Mouse (Mus musculus) T-helper 17 cell (primary cell): ENCODE data around the gene Noc3l.

Source experiments
- in situ Hi-C, 2 experiments: fragments of 300-600 bp; cut with MboI, MseI; formaldehyde crosslinking; loops; 1 replicate in 1 of 2; 2 replicates in 1 of 2; pipeline ENCODE4 v1.15.1; 2025; ENCODE audit warnings: high pct_unique_total_duplicates in 2 of 2

The Noc3l gene

GRCm38 (mm10) chr19:38818766-38819426 is at the start of gene Noc3l:
Gene Noc3l, minus strand, starts transcription at chr19:38819237.
- in situ Hi-C loops, result loop anchor here (5.0 to 25.0 kb wide), 4 partner anchors 113 to 1443 kb away; partner anchors contain the start of genes Hells (in 2 of the 2), Kif11 (in 1 of the 2) and Pdlim1 (in 1 of the 2)

- in situ Hi-C loops, result loop anchor here in 1 of 2 experiments (5.0 kb wide), 1 partner anchor 35 kb away; no protein-coding TSS in a partner anchor
These were observed 43.5 kb upstream of the Noc3l start for GRCm38 (mm10) chr19:38862523-38862922.

DNA sequence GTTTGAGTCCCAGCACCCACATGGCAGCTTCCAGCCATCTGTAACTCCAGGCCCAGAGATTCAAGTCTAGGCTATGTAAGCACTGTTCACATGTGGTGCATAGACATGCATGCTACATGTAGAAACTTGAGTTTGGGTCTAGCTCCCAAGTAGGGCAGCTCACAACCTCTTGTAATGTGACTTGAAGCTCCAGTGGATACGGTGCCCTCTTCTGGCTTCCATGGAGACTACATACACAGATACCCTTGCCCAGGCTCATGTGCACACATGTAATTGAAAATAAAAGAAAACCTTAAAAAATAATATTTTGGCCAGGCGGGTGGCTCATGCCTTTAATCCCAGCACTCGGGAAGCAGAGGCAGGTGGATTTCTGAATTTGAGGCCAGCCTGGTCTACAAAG is 39.2 kb upstream of the Noc3l start:
- in situ Hi-C loops, result no loop called here

- in situ Hi-C loops, result no loop called here
These were observed 27.3 kb upstream of the Noc3l start for GRCm38 (mm10) chr19:38846373-38846772.

DNA sequence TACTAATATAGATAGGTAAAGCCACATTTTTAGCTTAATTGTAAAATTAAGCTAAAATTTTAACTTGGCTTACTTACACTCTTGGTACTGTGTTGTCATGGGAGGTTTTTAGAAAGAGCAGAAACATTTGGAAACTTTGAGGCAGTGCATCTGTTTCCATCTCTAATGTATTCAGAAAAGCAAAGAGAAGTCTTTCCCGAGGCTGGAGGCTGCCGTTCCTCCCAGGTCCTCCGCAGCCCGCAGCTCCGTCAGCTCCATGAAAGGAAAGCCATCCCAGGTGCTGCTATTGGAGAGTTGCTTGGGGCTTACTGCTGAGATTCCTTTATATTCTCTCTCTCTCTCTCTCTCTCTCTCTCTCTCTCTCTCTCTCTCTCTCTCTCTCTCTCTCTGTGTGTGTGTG is 25.8 kb upstream of the Noc3l start:
- in situ Hi-C loops, result no loop called here

GRCm38 (mm10) chr19:38837171-38837641 is 18.2 kb upstream of the Noc3l start:
- in situ Hi-C loops, result no loop called here

DNA sequence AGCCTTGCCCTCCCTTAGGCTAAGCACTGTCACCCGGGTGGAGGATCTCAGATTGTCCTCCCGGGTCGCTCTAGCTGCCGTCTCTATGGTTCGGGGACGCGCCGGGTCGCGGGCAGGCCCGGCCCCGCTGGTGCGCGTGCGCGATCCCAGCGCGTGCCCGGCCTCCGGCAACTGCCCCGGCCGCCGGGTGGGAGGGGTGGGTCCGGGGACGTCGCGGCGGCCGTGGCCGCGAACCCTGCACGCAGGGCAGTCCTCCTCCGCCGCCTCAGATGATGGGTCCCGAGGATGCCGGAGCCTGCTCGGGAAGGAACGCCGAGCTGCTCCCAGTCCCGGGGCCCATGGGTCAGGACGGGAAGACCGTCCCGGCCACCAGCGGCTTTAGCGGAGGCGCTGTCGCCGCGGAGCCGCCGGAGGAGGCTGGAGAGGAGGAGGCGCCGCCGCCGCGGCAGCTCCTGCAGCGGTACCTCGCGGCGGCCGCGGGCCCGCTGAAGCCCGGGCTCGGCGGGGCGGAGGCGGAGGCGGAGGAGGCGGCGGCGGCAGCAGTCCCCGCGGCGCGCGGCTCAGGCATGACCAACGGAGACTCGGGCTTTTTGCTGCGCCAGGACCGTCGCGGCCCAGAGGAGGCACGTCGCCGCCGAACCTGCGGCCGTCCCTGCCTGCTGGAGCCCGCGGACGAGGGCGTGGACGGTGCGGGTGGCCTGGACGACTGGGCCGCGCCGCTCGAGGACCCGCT is 17.6 kb upstream of the Noc3l start, which contains the start of gene Tbc1d12:
Gene Tbc1d12 (plus strand): TSS at position 142 of the 733 bp plus-strand sequence.
- in situ Hi-C loops, result no loop called here

- in situ Hi-C loops, result no loop called here
These were observed 17.0 kb upstream of the Noc3l start for GRCm38 (mm10) chr19:38836084-38836437.

- in situ Hi-C loops, result no loop called here
These were observed 14.2 kb upstream of the Noc3l start for GRCm38 (mm10) chr19:38833224-38833623.

- in situ Hi-C loops, result loop anchor here in 1 of 2 experiments (25.0 kb wide), 2 partner anchors 1433 to 1442 kb away; partner anchors contain the start of genes Kif11 and Pdlim1
These were observed 1.3 kb upstream of the Noc3l start for GRCm38 (mm10) chr19:38820186-38820804.

GRCm38 (mm10) chr19:38819427-38819802 is 378 bp upstream of the Noc3l start:
- in situ Hi-C loops, result loop anchor here (5.0 to 25.0 kb wide), 4 partner anchors 113 to 1443 kb away; partner anchors contain the start of genes Hells (in 2 of the 2), Kif11 (in 1 of the 2) and Pdlim1 (in 1 of the 2)

DNA sequence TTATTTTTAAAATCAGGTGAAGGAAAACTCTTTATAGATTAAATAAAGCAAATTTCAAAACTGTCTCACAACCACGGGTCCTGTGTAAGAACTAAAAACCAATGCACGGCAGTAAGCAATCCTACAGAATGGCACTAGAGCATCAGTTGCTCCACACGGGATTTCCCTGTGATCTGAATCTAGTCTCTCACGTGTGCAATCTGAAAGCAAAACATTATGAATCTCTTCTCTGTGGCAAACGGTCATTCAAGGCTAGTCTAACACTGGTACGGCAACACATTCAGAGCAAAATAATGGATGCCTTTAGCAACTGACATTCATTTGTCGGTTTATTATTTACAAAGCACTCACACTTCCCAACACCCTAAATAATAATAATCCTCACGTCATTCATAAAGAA is 846 bp downstream of the Noc3l start:
- in situ Hi-C loops, result loop anchor here (5.0 to 25.0 kb wide), 4 partner anchors 114 to 1444 kb away; partner anchors contain the start of genes Hells (in 2 of the 2), Kif11 (in 1 of the 2) and Pdlim1 (in 1 of the 2)

DNA sequence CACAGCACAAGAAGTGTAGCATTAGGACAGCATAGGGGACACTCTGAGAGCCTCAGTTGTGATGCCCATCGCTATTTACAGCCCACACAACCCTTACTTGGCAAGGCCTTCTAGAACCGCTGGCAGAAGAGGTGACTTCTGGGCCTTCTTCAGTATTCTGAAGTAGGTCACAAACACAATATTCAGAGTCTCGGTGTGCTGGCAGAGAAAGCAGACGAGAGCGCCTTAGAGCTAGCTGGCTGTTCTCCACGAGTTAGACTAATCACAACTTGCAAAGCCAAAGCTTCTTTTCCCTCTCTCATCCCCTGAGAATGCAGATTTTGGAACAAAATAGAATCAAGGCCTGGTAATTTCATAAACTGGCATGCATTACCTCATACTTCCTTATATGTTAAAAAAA is 20.2 kb downstream of the Noc3l start:
- in situ Hi-C loops, result no loop called here

DNA sequence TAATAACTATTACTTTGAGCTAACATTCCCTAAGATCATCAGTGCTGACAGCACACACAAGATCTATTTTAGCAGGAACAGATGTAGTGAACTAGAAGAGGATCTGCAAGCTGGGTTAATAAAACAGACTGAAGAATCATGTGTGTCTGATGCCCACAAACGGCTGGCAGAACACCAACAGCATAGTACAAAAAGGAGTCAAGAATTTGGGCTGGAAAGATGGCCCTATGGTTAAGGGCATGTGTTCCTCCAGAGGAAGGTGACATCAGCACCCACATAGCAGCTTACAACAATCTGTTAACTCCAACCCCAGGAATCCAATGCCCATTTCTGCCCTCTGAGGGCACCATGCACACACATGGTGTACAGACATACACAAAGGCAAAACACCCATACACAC is 20.7 kb downstream of the Noc3l start:
- in situ Hi-C loops, result no loop called here

DNA sequence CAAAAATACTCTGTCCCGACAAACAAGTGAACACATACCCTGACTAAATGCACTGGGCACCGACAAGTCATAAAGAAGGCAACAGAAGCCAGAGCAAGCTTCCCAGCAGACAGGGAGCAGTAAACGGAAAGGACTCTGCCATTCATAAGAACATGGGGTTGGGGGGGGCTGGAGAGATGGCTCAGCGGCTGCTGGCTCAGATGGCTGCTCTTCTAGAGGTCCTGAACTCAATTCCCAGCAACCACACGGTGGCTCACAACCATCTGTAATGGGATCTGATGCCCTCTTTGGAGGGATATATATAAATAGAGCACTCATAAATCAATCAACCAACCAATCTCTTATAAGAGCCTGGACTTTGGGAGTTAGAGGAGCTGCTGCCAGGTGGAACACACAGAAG is 22.5 kb downstream of the Noc3l start:
- in situ Hi-C loops, result no loop called here

- in situ Hi-C loops, result no loop called here
These were observed 25.4 kb downstream of the Noc3l start for GRCm38 (mm10) chr19:38793563-38794045.

- in situ Hi-C loops, result no loop called here
These were observed 31.3 kb downstream of the Noc3l start for GRCm38 (mm10) chr19:38787756-38788155.

DNA sequence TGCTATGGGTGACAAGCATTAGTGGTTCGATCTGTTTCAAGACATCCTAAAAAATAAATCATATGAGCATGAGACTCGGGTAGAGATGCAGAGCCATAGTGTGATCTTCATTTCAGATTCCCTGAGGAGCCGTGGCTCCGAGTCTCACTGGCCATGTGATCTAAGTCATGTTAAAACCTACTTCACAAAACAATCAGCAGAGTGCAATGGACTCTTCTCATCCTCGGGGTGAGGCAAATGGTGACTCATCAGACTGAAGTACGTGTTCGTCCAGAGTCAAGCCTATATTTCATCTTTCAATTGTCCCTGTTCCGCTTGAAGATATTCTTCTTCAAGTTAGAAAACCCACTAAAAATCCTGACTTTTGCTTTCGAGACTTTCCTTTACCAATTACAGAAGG is 35.5 kb downstream of the Noc3l start:
- in situ Hi-C loops, result no loop called here

GRCm38 (mm10) chr19:38778805-38779204 is 40.2 kb downstream of the Noc3l start:
- in situ Hi-C loops, result loop anchor here in 1 of 2 experiments (5.0 to 10.0 kb wide), 2 partner anchors 222 to 1226 kb away; no protein-coding TSS in a partner anchor

DNA sequence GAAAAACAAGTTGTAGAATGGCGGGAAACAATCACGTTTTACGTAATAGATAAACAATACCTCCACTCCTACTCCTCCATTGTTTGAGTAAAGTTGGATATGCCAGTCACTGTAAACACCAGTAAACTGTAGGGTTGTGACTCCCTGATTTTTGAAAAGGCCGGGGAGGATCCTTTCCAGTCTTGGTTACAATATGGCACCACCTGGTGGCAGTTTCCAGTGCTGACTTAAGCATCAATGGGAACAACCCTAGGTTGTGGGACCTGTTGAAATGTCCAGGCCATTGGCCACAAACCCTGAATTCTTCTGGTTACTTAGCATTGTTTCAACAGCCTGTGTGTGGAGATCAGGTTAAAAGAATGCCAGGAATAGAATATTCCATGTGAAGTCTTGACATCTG is 43.5 kb downstream of the Noc3l start:
- in situ Hi-C loops, result loop anchor here in 1 of 2 experiments (5.0 to 10.0 kb wide), 2 partner anchors 218 to 1229 kb away; no protein-coding TSS in a partner anchor

DNA sequence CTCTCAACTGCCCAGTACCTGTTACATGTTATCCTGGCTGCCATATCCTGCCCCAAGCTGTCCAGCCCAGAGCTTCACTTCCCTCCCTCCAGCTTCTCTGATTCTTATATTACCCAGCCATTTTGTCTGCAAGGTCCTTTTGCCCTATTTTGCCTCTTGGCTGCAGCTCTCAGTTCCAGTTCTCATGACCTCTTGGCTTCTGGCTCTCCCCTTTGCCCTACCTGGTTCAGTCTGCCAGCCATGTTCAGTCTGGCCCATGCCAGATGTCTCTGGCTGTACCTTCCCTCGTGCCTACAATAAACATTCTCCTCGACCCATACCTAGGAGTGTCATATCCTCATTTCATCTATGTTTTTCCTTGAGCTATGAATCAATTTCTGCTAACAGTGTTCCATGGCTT is 52.7 kb downstream of the Noc3l start:
- in situ Hi-C loops, result loop anchor here in 1 of 2 experiments (5.0 kb wide), 1 partner anchor 49 kb away; no protein-coding TSS in a partner anchor
